Mouse (Mus musculus): ENCODE results near the gene Sema5a.
"Not testable (repeated sequence)": the region's sequence is repeated elsewhere in the genome, so short reads cannot be mapped to it uniquely, and the experiment has no call there.

Gene Sema5a

GRCm38 (mm10) chr15:32244344-32244955 lies at the start of gene Sema5a:
Gene Sema5a, plus strand, starts transcription at chr15:32244810.
- DNase-seq (ENCODE audit: low spot score in 2 of 2), result peak in 1 of 2 experiments; percentile 37

DNA sequence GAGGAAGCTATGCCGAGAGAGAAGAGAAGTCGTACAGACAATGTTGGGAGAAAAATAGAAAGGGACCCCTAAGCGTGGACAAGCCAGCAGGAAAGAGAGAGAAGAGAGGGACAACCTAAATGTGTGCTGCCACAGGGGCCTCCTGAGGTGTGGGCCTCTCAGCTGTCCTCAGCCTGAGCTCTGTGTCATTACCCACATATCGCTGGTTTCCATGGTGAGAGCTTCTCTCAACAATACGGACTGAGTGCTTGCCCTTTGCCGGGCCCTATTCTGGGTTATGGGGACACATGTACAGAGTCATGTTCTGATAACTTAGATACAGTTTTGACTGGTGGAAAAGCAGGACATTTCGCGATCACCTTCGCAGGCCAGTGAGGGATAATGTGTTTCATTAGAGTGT lies 46.5 kb upstream of the Sema5a start:
- no peak for DNase-seq (ENCODE audit: low spot score in 2 of 2)

GRCm38 (mm10) chr15:32198561-32198960 lies 46.0 kb upstream of the Sema5a start:
- no peak for DNase-seq (ENCODE audit: low spot score in 2 of 2)

GRCm38 (mm10) chr15:32203242-32203641 lies 41.4 kb upstream of the Sema5a start:
- no peak for DNase-seq (ENCODE audit: low spot score in 2 of 2)

GRCm38 (mm10) chr15:32204908-32205307 lies 39.7 kb upstream of the Sema5a start:
- DNase-seq (ENCODE audit: low spot score in 2 of 2), result peak in 1 of 2 experiments; percentile 15

GRCm38 (mm10) chr15:32214687-32215086 lies 29.9 kb upstream of the Sema5a start:
- not testable (repeated sequence) for DNase-seq (ENCODE audit: low spot score in 2 of 2)

- DNase-seq (ENCODE audit: low spot score in 2 of 2), result no peak
Measured at GRCm38 (mm10) chr15:32223028-32223427, 21.6 kb upstream of the Sema5a start.

GRCm38 (mm10) chr15:32225394-32225793 lies 19.2 kb upstream of the Sema5a start:
- no peak for DNase-seq (ENCODE audit: low spot score in 2 of 2)

DNA sequence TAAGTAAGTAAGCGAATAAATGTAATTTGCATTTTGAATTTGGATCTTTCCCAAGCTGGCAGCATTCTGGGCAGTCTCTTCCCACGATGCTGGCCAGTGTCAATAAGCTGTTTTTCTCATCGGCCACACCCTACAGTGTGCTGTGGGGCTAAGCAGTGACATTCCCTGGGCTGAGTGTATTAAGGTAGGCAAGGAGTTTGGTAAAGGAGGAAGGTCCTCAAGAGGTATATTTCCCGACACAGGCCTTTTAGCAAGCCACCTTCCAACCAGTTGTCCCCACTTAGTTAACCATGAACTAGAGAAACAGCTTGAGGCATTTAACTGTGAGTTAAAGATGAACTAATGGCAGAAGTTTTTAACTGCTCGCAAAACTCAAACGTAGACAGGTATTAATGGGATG lies 18.2 kb upstream of the Sema5a start:
- no peak for DNase-seq (ENCODE audit: low spot score in 2 of 2)

DNA sequence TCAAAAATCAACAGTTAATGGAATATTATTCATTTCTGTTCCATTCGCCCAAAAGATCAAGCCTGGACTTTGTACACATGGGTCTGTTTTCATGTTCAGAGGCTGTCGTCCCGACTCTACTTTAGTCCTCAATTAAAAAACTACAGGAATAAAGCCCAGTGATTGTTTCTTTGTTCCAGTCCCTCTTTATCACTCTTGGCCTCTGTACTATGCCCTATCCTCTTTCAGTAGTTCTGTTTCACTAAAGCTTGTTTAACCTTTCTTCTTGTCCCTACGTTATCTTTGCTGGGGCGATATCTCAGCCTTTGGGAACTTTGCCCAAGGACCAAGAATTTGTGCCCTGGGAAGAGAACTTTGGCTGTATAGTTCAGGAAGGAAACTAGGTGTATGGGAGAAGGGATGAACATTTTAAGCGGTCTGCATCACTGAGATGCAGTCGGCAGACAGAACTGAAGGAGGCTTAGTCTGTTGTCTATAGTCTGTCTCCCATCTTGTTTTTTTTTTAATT lies 17.7 kb upstream of the Sema5a start:
- DNase-seq (ENCODE audit: low spot score in 2 of 2), result no peak

GRCm38 (mm10) chr15:32230066-32230465 lies 14.5 kb upstream of the Sema5a start:
- DNase-seq (ENCODE audit: low spot score in 2 of 2), result no peak

DNA sequence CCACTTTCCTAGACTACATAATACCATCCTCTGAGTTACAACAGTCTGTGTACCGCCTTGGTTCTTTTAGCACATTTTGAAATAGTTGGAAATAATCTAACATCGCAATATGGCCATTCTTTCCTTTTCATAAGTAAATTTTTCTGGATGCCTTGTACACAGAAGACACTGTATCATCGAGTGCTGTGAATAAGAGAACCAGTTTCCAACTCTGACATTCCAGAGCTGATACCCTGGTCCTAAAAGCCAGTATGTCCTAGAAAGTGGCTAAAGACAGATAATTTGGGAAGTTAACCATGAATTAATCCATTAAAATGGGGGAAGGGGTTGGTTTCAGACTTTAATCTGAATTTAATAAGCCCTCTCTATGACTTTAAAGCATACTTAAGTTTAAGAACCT lies 12.4 kb upstream of the Sema5a start:
- no peak for DNase-seq (ENCODE audit: low spot score in 2 of 2)

DNA sequence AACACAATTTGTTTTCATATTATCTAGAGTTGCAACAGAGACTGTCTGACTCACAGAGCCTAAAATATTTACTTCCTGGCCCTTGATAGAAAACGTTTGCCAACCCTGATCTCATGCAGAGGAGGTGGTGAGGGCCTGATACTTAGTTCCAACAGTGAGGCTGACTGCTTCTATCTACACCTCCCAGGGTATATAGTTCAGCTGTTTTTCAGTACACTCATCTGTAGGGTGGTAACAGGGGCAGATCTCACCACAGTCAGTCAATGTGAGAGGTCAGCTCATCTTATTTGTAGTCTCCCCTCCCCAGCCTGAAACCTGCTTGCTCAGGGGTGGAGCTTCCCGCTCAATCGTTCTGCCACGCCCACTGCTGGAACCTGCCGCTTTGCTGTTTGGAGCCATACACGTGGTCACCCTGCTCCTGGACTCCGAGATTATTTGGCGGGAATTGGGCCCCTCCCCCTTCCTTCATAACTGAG lies 11.9 kb upstream of the Sema5a start:
- not testable (repeated sequence) for DNase-seq (ENCODE audit: low spot score in 2 of 2)

GRCm38 (mm10) chr15:32233451-32233850 lies 11.2 kb upstream of the Sema5a start:
- DNase-seq (ENCODE audit: low spot score in 2 of 2), result no peak

DNA sequence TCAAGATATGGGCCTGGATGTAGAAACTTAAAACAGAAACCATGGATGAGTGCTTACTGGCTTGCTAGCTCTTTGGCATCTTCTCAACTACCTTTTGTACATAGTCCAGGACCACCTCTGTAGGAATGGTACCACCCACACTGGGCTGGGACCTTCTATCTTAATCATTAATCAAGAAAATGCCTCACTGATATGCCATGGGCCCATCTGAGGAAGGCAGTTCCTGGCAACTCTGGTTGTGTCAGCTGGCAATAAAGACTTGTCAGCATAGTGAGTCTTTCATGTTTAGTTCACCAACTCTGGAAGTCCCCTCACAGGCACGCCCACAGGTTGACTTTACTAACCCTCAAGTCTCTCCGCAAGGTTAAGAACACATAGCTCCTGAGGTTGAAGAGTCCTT lies 5.5 kb upstream of the Sema5a start:
- no peak for DNase-seq (ENCODE audit: low spot score in 2 of 2)

- no peak for DNase-seq (ENCODE audit: low spot score in 2 of 2)
Measured at GRCm38 (mm10) chr15:32240159-32240558, 4.5 kb upstream of the Sema5a start.

DNA sequence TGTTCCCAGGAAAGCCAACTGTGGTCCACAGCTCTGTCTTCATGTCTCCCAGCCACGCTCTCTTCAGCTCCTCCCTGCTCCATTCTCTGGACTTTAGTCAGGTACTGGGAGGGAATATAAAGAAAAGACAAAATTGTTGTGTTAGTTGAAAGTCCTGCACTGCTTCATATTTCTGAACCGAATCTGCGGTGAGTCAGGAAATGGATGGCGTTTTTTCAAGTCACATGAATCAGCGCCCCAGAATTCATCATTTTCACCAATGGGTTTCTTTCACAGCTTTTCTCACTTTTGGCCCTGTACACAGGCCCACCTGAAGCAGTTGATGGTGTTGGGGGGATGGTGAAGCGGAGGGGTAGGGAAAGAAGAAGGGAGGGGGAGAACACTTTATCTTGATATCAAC lies 2.9 kb upstream of the Sema5a start:
- no peak for DNase-seq (ENCODE audit: low spot score in 2 of 2)

DNA sequence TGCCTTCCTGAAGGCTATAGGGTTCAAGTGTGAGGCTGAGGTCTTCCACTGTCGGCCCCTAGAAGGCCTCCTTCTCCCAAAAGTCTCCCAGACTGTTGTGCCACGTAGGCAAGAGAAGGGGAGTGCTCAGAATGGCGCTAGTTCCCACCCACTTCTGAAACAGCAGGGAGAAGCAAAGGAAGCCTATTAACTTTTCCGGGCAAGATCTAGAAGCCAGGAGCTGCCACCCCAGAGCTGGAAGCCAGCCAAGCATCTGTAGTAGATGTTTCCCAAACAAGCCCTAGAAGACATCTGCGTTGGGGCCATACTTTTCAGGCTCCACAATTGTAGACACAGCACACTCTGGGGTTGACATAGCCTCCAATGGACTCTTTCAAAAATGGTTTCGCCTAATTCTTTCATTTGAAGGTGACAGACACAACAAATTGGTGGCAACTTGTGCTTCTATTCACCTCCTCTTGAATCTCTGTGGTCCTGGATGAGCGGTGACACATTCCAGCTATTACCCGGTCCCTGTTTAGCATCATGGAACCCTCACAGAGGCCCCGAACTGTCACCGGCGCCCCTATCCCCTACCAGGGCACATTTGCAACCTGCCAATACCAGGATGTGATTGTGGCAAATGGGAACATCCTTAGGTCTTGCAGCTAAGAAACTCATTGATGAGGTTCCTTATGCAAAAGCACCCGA lies 1.4 kb upstream of the Sema5a start:
- no peak for DNase-seq (ENCODE audit: low spot score in 2 of 2)

DNA sequence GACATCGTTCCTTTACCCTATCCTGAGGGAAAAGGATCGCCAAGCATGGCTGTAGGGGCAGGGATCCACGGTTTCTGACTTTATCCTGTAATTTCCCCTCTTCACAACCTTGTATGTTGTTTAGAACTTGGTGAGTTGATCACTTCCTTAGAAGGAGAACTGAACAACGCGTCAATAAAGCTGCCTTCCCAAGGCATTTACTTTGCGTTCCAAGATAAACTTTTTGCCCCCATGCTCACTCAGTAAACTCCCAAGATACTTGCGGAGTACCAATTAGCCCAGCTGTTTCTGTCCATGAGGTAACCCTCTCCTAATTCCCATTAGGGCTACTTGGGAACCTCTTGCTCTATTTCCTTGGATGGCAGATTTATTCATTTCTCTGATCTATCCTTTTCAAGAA lies 786 bp upstream of the Sema5a start:
- no peak for DNase-seq (ENCODE audit: low spot score in 2 of 2)

DNA sequence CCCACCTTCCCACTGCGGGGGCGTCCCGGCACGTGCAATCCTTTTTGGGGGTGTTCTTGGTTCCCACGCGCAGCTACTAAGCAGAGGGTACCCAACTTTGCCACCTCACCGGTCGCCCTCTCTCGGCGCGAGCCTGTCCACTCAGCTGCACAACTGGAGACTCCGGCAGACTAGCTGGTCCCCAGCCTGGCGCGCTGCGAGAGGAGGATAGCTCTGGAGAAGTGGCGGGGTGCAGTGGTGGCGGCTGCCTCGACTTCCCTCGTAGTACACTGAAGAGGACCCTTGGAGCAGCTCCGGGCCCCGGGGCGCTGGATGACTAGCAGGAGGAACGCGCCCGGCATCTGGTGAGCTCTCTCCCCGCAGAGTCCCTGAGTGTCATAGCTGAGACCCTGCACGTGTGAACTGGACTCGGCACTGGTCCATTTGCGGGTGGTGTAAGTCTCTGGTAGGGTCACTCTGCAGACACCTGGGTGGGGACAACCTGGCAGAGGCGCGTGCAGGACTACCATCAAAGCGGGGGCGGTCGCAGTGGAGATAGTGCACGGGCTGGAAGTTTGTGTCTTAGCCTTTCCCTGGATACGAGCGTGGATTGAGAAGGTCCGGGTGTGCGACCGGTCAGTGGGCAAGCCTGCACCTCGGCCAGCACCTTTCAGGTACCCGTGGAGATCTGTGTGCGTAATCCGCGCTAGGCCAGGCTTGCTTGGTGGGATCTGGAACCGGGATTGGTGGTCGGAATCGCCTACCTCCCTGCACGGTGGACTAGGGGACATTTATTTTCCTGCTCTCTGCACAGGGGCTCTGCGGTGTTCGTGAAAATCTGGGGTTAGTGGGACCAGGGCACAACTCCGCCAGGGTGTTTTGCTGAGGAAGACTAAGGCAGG lies 586 bp downstream of the Sema5a start:
- DNase-seq (ENCODE audit: low spot score in 2 of 2), result peak in 1 of 2 experiments; percentile 26

DNA sequence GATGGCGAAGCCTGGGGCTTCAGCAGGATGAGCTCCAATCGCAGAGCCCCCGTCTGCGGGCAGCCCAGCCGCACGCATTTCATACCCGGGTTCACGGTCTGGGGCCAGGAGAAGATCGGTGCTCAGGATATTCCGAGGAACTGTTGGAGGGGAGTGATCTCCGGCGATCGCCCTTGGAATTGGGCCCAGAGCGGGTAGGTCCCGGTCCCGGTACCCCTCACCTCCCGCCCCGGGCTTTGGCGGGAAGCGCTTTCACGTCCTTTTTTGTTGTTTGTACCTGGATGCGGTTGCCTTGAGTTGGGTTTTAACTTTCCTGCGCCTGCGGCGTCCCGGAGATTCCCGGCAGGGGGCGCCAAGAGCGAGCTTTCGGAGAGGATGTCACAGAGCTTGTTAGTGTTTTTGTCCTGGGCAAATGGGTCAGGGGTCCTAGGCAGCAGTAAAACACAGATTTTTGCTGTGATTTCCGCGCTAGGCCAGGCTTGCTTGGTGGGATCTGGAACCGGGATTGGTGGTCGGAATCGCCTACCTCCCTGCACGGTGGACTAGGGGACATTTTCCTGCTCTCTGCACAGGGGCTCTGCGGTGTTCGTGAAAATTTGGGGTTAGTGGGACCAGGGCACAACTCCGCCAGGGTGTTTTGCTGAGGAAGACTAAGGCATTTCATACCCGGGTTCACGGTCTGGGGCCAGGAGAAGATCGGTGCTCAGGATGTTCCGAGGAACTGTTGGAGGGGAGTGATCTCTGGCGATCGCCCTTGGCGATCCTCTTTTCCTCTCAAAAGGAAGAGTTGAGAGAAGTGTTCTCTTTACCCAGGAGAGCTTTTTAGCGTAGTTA lies 1.4 kb downstream of the Sema5a start:
- peak; percentile 80 to 90 for DNase-seq (ENCODE audit: low spot score in 2 of 2)
